In genomic region chr16:91885389-91886122, GRCm38 (mm10) we compare ENCODE assay signal across 8 mouse cellular contexts.
DNase-seq lines count a peak whose midpoint lies in the region; ATAC-seq and TF ChIP-seq lines count a peak whose summit lies in the region.

No protein-coding gene starts in this region.

- no peaks in the 10 kb centered on the region for H3K79me2 ChIP-seq in heart, adult 2 months (replicated peaks; ENCODE audit: control insufficient read depth, insufficient read depth, low read length)

- 26% methylated on average over 19 of the region's 19 CpGs for WGBS in heart, adult 2 months
- WGBS in heart, postnatal 0 days: 12% methylated on average over 18 of the region's 19 CpGs

- H3K36me3 ChIP-seq in heart, adult 2 months (ENCODE audit: control insufficient read depth, insufficient read depth, low read length): no peaks in the 10 kb centered on the region
- H3K36me3 ChIP-seq in heart, postnatal 0 days (replicated peaks; ENCODE audit: control insufficient read depth, insufficient read depth, low read length): no peaks in the 10 kb centered on the region

- peak; percentile 72 for TF ChIP-seq CTCF in heart, adult 2 months (IDR thresholded peaks at IDR 0.05)
- peak; percentile 45; the same call in 1 of the 2 replicates for TF ChIP-seq CTCF in brain, embryonic 14.5 days (IDR thresholded peaks at IDR 0.05; ENCODE audit: borderline replicate concordance, extremely low read depth, insufficient read depth, insufficient read length)
- peak; percentile 43 for TF ChIP-seq CTCF in heart, postnatal 0 days (IDR thresholded peaks at IDR 0.05; ENCODE audit: low read depth)

- peak; percentile 31; the same call in 1 of the 2 replicates for ATAC-seq in heart, postnatal 0 days (ENCODE audit: insufficient read depth, low read depth)

- H3K9ac ChIP-seq in heart, adult 2 months (ENCODE audit: low read depth, low read length): no peak overlapping the region
- no peak overlapping the region for H3K9ac ChIP-seq in heart, postnatal 0 days (replicated peaks; ENCODE audit: low read depth, low read length)

- no peak for TF ChIP-seq EP300 in heart, adult 2 months (IDR thresholded peaks at IDR 0.05; ENCODE audit: insufficient read depth, low read depth, low read length)
- no peak for TF ChIP-seq EP300 in heart, postnatal 0 days (IDR thresholded peaks at IDR 0.05; ENCODE audit: low read depth)

- TF ChIP-seq POLR2A in heart, adult 2 months (IDR thresholded peaks at IDR 0.05; ENCODE audit: insufficient read depth, low read depth, low read length): no peak
- no peak for TF ChIP-seq POLR2A in brain, embryonic 14.5 days (IDR thresholded peaks at IDR 0.05; ENCODE audit: borderline replicate concordance, extremely low read depth, insufficient read depth, insufficient read length, poor library complexity, severe bottlenecking)

- H3K4me3 ChIP-seq in heart, adult 2 months: no peak overlapping the region
- peak overlapping the region; percentile 1; the same call in 1 of the 2 replicates for H3K4me3 ChIP-seq in heart, postnatal 0 days (ENCODE audit: low read depth, low read length)

- no peak overlapping the region for H3K27ac ChIP-seq in heart, adult 2 months
- no peak overlapping the region for H3K27ac ChIP-seq in heart, postnatal 0 days (ENCODE audit: low read depth)

- no peaks in the 10 kb centered on the region for H3K9me3 ChIP-seq in heart, postnatal 0 days (replicated peaks; ENCODE audit: control insufficient read depth, low read length)

- intact Hi-C loops in heart, adult 2 months (cut with DNase I): loop anchor here (2.0 kb wide), 1 partner anchor 161 kb away; no protein-coding TSS in a partner anchor
- intact Hi-C loops in heart, postnatal 25 days (cut with DNase I): loop anchor here (10.0 kb wide), 1 partner anchor 191 kb away; no protein-coding TSS in a partner anchor

- DNase-seq in heart, adult 2 months: no peak
- DNase-seq in heart, postnatal 25 days (ENCODE audit: low spot score): no peak
- DNase-seq in brain, embryonic 14.5 days (ENCODE audit: low read depth): no peak
- DNase-seq in heart, postnatal 0 days (ENCODE audit: low spot score): no peak
- DNase-seq in liver: peak; percentile 43
- DNase-seq in neural tube, embryonic 10.5 days (ENCODE audit: extremely low spot score, low spot score): peak; percentile 40
- DNase-seq in gastrocnemius, adult 18-20 months (ENCODE audit: low spot score): no peak
- DNase-seq in left cerebral cortex, adult 18-20 months (ENCODE audit: low spot score in 2 of 2): no peak

- H3K27me3 ChIP-seq in heart, adult 2 months (ENCODE audit: control insufficient read depth, insufficient read depth, low read length): no peaks in the 10 kb centered on the region
- no peaks in the 10 kb centered on the region for H3K27me3 ChIP-seq in heart, postnatal 0 days (ENCODE audit: control insufficient read depth, insufficient read depth, low read length)

- H3K4me2 ChIP-seq in heart, postnatal 0 days (ENCODE audit: low read depth, low read length): peak overlapping the region; percentile 32

- no peaks in the 10 kb centered on the region for H3K4me1 ChIP-seq in heart, adult 2 months (ENCODE audit: control insufficient read depth, insufficient read depth, low read length)
- no peaks in the 10 kb centered on the region for H3K4me1 ChIP-seq in heart, postnatal 0 days (ENCODE audit: control insufficient read depth, insufficient read depth)

Comparison
In these comparisons a context has a peak if more than half of its experiments do, and no peak if none do; other contexts are left out.
1. DNase-seq: peak in liver (single experiment) and neural tube, embryonic 10.5 days (single experiment); none in heart, adult 2 months (0 of 2), heart, postnatal 25 days (single experiment), brain, embryonic 14.5 days (single experiment), heart, postnatal 0 days (single experiment), gastrocnemius, adult 18-20 months (single experiment) and left cerebral cortex, adult 18-20 months (0 of 2).
2. Peak in every context shown above with its lines, with median percentiles within 50 percentile points of each other: CTCF ChIP-seq.